ENCODE assay signal across 10 mouse cellular contexts in genomic region chr8:87539829-87540394, GRCm38 (mm10). TPM values are rescaled to one million over a fixed set of nuclear protein-coding genes. Genes with fewer than 3 reads are reported as not detected.
DNase-seq lines count a peak whose midpoint lies in the region; ATAC-seq and TF ChIP-seq lines count a peak whose summit lies in the region.
"Had no signal": no experiment of that assay in that cellular context is flagged by ENCODE, and none has a peak within 500 bp of the region (broad histone marks: within the 10 kb centered on the region; RNA-seq: fewer than 3 reads in every experiment).

No protein-coding gene starts in this region.

- no peaks in the 10 kb centered on the region for H3K4me1 ChIP-seq in cortical plate, adult 2 months (ENCODE audit: control insufficient read depth, insufficient read depth, low read length)
- H3K4me1 ChIP-seq in hindbrain, embryonic 13.5 days (replicated peaks) = peaks cover 20% of the 10 kb centered on the region; the same call in 1 of the 2 replicates
- peaks cover 20% of the 10 kb centered on the region for H3K4me1 ChIP-seq in midbrain, embryonic 10.5 days

- peak overlapping the region; percentile 19; the same call in 1 of the 2 replicates for H3K9ac ChIP-seq in hindbrain, embryonic 13.5 days

- H3K27me3 ChIP-seq in hindbrain, embryonic 13.5 days = peaks cover 12% of the 10 kb centered on the region
- peaks cover 18% of the 10 kb centered on the region for H3K27me3 ChIP-seq in midbrain, embryonic 10.5 days (ENCODE audit: low read depth, poor library complexity, severe bottlenecking)

- TF ChIP-seq CTCF in cortical plate, adult 2 months (IDR thresholded peaks at IDR 0.05; ENCODE audit: extremely low read depth, insufficient read depth, low read length) = no peak

- H3K4me2 ChIP-seq in hindbrain, embryonic 13.5 days = peak overlapping the region; percentile 44

- 14% methylated on average over 15 of the region's 15 CpGs for WGBS in hindbrain, embryonic 13.5 days
- WGBS in midbrain, embryonic 10.5 days = 27% methylated on average over 15 of the region's 15 CpGs

- ATAC-seq in hindbrain, embryonic 13.5 days (ENCODE audit: low FRiP score) = peak; percentile 47

- no peaks in the 10 kb centered on the region for H3K36me3 ChIP-seq in hindbrain, embryonic 13.5 days
- no peaks in the 10 kb centered on the region for H3K36me3 ChIP-seq in midbrain, embryonic 10.5 days

- peak; percentile 71 for DNase-seq in R1 (ENCODE audit: low read depth, low spot score)
- DNase-seq in midbrain, embryonic 10.5 days (ENCODE audit: low spot score) = no peak
- no peak for DNase-seq in liver
- no peak for DNase-seq in spleen, adult 12 weeks (ENCODE audit: low spot score)
- no peak for DNase-seq in thymus, postnatal 4 days
- no peak for DNase-seq in urinary bladder, postnatal 25 days (ENCODE audit: low spot score)

- no peak for TF ChIP-seq POLR2A in cortical plate, adult 2 months (IDR thresholded peaks at IDR 0.05; ENCODE audit: extremely low read depth, insufficient read depth, low read length)

- H3K27ac ChIP-seq in cortical plate, adult 2 months (ENCODE audit: insufficient read depth, low read length) = no peak overlapping the region
- no peak overlapping the region for H3K27ac ChIP-seq in hindbrain, embryonic 13.5 days
- no peak overlapping the region for H3K27ac ChIP-seq in midbrain, embryonic 10.5 days (replicated peaks)

- H3K9me3 ChIP-seq in hindbrain, embryonic 13.5 days = no peaks in the 10 kb centered on the region
- H3K9me3 ChIP-seq in midbrain, embryonic 10.5 days (replicated peaks) = peaks cover 10% of the 10 kb centered on the region; the same call in 1 of the 2 replicates

- 0 out of 2 replicates have a peak overlapping the region, but pooled peaks have one; percentile 2 for H3K4me3 ChIP-seq in cortical plate, adult 2 months (ENCODE audit: insufficient read depth, low read length)
- peak overlapping the region; percentile 15 for H3K4me3 ChIP-seq in hindbrain, embryonic 13.5 days
- H3K4me3 ChIP-seq in midbrain, embryonic 10.5 days = peak overlapping the region; percentile 18; the same call in 1 of the 2 replicates

RNA-seq across cellular contexts. Expression of gene 4933402J07Rik, which starts 23.7 kb away (rescaled TPM):
- polyA plus RNA-seq in cortical plate, adult 2 months (2012; rRNA removed) = not detected in 2 replicates
- not detected in 2 replicates for polyA plus RNA-seq in hindbrain, embryonic 13.5 days (2015; fragmentation: Nextera tagmentation; extraction: Ambion mirVana)
- polyA plus RNA-seq in midbrain, embryonic 10.5 days (2016; fragmentation: Nextera tagmentation; extraction: Ambion mirVana) = not detected in 2 replicates
- polyA plus RNA-seq: liver, adult 2 months; small intestine, adult 2 months had no signal
